Mouse (Mus musculus) midbrain, embryonic 14.5 days (tissue): ENCODE measurements around the gene Cyp2d11. TPM values are rescaled to one million over a fixed set of nuclear protein-coding genes. Genes with fewer than 3 reads are reported as not detected.
"Not testable (repeated sequence)": the region's sequence is repeated elsewhere in the genome, so short reads cannot be mapped to it uniquely, and the experiment has no call there.

Experiments
- ATAC-seq: fragments of 200-750 bp; cut with Nextera tagmentation; 2 replicates; pipeline ENCODE4 v1.8.0; 2017; ENCODE audit warnings: moderate number of reproducible peaks, moderate library complexity; ENCODE audit not compliant: low FRiP score, low TSS enrichment
- DNase-seq: peaks from one replicate; pipeline ENCODE4 v3.0.0-alpha.2; 2015
- H3K27ac ChIP-seq: fragments of 300-500 bp; sonication (generic); replicated peaks from 2 replicates; pipeline ENCODE4 v1.5.1; 2014; ENCODE audit warnings: mild to moderate bottlenecking, low read depth, low read length, moderate library complexity
- H3K27me3 ChIP-seq: fragments of 300-500 bp; sonication (generic); 2 replicates; pipeline ENCODE4 v1.6.1; 2014; ENCODE audit warnings: low read length, control low read depth, mixed read lengths; ENCODE audit not compliant: control insufficient read depth, insufficient read depth
- H3K36me3 ChIP-seq: fragments of 300-500 bp; sonication (generic); 2 replicates; pipeline ENCODE4 v1.6.1; 2014; ENCODE audit warnings: low read length, control low read depth; ENCODE audit not compliant: control insufficient read depth, insufficient read depth
- H3K4me1 ChIP-seq: fragments of 300-500 bp; sonication (generic); 2 replicates; pipeline ENCODE4 v1.6.1; 2014; ENCODE audit warnings: mild to moderate bottlenecking, antibody characterized with exemption, low read length, control low read depth; ENCODE audit not compliant: control insufficient read depth, insufficient read depth
- H3K4me2 ChIP-seq: fragments of 300-500 bp; sonication (generic); 2 replicates; pipeline ENCODE4 v1.6.1; 2014; ENCODE audit warnings: mild to moderate bottlenecking, low read length, moderate library complexity
- H3K4me3 ChIP-seq: fragments of 300-500 bp; sonication (generic); replicated peaks from 2 replicates; pipeline ENCODE4 v1.5.1; 2014; ENCODE audit warnings: low read depth, low read length
- H3K9ac ChIP-seq: fragments of 300-500 bp; sonication (generic); replicated peaks from 2 replicates; pipeline ENCODE4 v1.6.1; 2014; ENCODE audit warnings: mild to moderate bottlenecking, low read length, moderate library complexity
- H3K9me3 ChIP-seq: fragments of 300-500 bp; sonication (generic); 2 replicates; pipeline ENCODE4 v1.6.1; 2016; ENCODE audit warnings: low read length, control low read depth, mixed read lengths; ENCODE audit not compliant: control insufficient read depth
- WGBS: fragments of 180-500 bp; shearing (Covaris S2); extraction: QIAGEN DNeasy Blood & Tissue Kit; methylation state at CpG from one replicate; pipeline ENCODE4 v1.1.7; 2014; 5-methylcytosine and 5-hydroxymethylcytosine counted together
- polyA plus RNA-seq: library from polyadenylated mRNA; unstranded; fragments of >200 nt; fragmentation: Nextera tagmentation; extraction: Ambion mirVana; gene quantifications from 2 replicates; pipeline ENCODE4 v1.2.1, GENCODE M21; 2014

Gene Cyp2d11
- polyA plus RNA-seq, 1 experiment from 2014 or later = not detected

- not testable (repeated sequence) for H3K4me1 ChIP-seq, H3K36me3 ChIP-seq, H3K4me3 ChIP-seq, DNase-seq, H3K9ac ChIP-seq, H3K27me3 ChIP-seq, H3K27ac ChIP-seq, H3K9me3 ChIP-seq, H3K4me2 ChIP-seq, ATAC-seq
- WGBS = 88% methylated on average over 3 of the region's 3 CpGs
Observed at GRCm38 (mm10) chr15:82395955-82396354, 2.1 kb upstream of the Cyp2d11 start.

GRCm38 (mm10) chr15:82389916-82390315 lies 3.9 kb downstream of the Cyp2d11 start:
- H3K27ac ChIP-seq, H3K4me2 ChIP-seq, H3K27me3 ChIP-seq, H3K4me1 ChIP-seq, ATAC-seq, DNase-seq, H3K36me3 ChIP-seq, H3K9ac ChIP-seq, H3K4me3 ChIP-seq, H3K9me3 ChIP-seq: not testable (repeated sequence)
- 94% methylated on average over 10 of the region's 10 CpGs for WGBS

GRCm38 (mm10) chr15:82385729-82386128 lies 8.1 kb downstream of the Cyp2d11 start:
- no peak overlapping the region for H3K4me3 ChIP-seq
- DNase-seq = no peak
- H3K4me1 ChIP-seq = peaks cover 4% of the 10 kb centered on the region
- no peak overlapping the region for H3K27ac ChIP-seq
- H3K27me3 ChIP-seq = no peaks in the 10 kb centered on the region
- no peaks in the 10 kb centered on the region for H3K36me3 ChIP-seq
- H3K9ac ChIP-seq = no peak overlapping the region
- no peak overlapping the region for H3K4me2 ChIP-seq
- no peaks in the 10 kb centered on the region for H3K9me3 ChIP-seq
- 95% methylated on average over 2 of the region's 2 CpGs for WGBS
- no peak for ATAC-seq

DNA sequence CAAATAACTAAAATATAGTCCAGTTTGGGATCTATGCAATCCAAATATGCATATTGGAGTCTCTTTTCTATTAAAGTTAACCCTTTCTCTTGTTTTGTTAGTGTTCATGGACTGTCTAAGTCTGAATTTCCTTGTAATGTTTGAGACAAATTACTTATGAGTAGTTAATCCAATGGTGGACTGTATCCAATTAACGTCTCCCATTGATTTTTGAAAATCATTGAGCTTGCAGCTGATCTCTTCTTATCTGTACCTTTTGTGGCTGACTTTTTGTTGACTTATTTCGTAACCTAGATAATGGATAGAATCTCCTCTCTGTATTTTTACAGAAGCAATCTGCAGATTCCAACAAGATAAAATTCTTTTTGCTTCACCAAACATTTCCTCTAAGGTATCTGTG lies 11.4 kb downstream of the Cyp2d11 start:
- ATAC-seq (no peak), DNase-seq (no peak)
- no peaks in the 10 kb centered on the region for H3K36me3 ChIP-seq
- no peaks in the 10 kb centered on the region for H3K27me3 ChIP-seq
- H3K4me3 ChIP-seq = no peak overlapping the region
- H3K9ac ChIP-seq = no peak overlapping the region
- no peak overlapping the region for H3K4me2 ChIP-seq
- H3K27ac ChIP-seq = no peak overlapping the region
- H3K9me3 ChIP-seq = no peaks in the 10 kb centered on the region
- WGBS = 90% methylated on average over 2 of the region's 2 CpGs
- peaks cover 8% of the 10 kb centered on the region for H3K4me1 ChIP-seq

GRCm38 (mm10) chr15:82380714-82381062 lies 13.1 kb downstream of the Cyp2d11 start:
- Histone ChIP-seq H3K9me3 (no peaks in the 10 kb centered on the region), H3K27ac (no peak overlapping the region), H3K4me2 (peak overlapping the region; percentile 54), H3K4me3 (peak overlapping the region; percentile 29), H3K4me1 (peaks cover 8% of the 10 kb centered on the region), H3K9ac (peak overlapping the region; percentile 40; the same call in 1 of the 2 replicates), H3K36me3 (no peaks in the 10 kb centered on the region), H3K27me3 (no peaks in the 10 kb centered on the region)
- DNase-seq = peak; percentile 11
- no peak for ATAC-seq
- WGBS = 33% methylated on average over 7 of the region's 7 CpGs

DNA sequence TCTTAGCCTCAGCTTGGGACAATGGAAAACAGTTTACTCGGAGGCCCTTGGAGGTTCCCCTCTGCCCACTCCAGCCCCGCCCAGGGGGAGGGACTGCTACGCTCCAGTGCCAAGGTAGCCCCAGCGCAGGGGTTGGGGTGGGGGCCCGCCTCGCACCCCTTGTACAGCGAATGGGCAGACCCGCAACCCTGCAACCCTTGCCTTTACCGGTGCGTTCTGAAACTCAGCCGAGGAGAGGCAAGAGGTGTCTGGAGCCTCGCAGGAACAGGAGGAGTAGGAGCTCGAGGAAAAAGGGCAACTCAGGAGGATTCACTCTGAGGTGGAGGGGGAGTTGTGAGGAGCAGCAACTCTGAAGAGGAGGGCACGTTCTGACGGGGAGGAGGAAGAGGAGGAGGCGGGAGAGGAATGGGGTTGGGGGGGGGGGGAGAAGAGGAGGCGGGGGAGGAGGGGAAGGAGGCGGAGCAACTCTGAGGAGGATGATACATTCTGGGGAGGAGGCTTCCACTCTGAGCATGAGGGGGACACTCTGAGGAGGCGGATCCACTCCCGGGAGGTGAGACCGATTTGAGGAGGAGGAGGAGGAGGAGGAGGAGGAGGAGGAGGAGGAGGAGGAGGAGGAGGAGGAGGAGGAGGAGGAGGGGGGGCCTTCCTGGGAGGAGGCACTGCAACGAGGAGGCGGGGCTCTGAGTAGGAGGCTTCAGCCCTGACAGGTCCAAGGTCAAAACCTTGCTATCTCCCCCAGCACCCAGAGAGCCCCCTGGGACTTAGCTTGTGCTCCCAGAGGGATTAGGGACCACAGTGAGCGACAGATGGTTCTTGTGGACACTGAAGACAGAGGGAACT lies 13.7 kb downstream of the Cyp2d11 start, which contains the start of gene Cyp2d22:
TSS of gene Cyp2d22 (minus strand) at position 390 of the 843 bp plus-strand sequence.
- Histone ChIP-seq H3K4me3 (peak within 1 kb of the TSS; percentile 29), H3K4me2 (peak within 1 kb of the TSS; percentile 54), H3K27ac (no peak within 1 kb of the TSS), H3K9me3 (no peaks in the 10 kb centered on the region), H3K27me3 (no peaks in the 10 kb centered on the region), H3K4me1 (peaks cover 8% of the 10 kb centered on the region), H3K36me3 (no peaks in the 10 kb centered on the region), H3K9ac (peak within 1 kb of the TSS; percentile 40; the same call in 1 of the 2 replicates)
- DNase-seq = peak; percentile 49
- under 1% methylated on average over 19 of the region's 24 CpGs for WGBS
- peak; percentile 55 for ATAC-seq

GRCm38 (mm10) chr15:82379511-82379870 lies 14.3 kb downstream of the Cyp2d11 start:
- WGBS = 22% methylated on average over 7 of the region's 7 CpGs
- DNase-seq (no peak), ATAC-seq (peak; percentile 40; the same call in 1 of the 2 replicates)
- H3K27ac ChIP-seq = no peak overlapping the region
- H3K4me2 ChIP-seq = peak overlapping the region; percentile 54
- H3K4me1 ChIP-seq = peaks cover 8% of the 10 kb centered on the region
- no peaks in the 10 kb centered on the region for H3K36me3 ChIP-seq
- H3K27me3 ChIP-seq = no peaks in the 10 kb centered on the region
- peak overlapping the region; percentile 21 for H3K4me3 ChIP-seq
- no peak overlapping the region for H3K9ac ChIP-seq
- no peaks in the 10 kb centered on the region for H3K9me3 ChIP-seq

GRCm38 (mm10) chr15:82378261-82379180 lies 15.3 kb downstream of the Cyp2d11 start:
- H3K9me3 ChIP-seq = no peaks in the 10 kb centered on the region
- WGBS = 51% methylated on average over 15 of the region's 15 CpGs
- DNase-seq (no peak), ATAC-seq (no peak)
- H3K27me3 ChIP-seq = no peaks in the 10 kb centered on the region
- H3K4me2 ChIP-seq = no peak overlapping the region
- H3K36me3 ChIP-seq = no peaks in the 10 kb centered on the region
- H3K9ac ChIP-seq = no peak overlapping the region
- H3K4me1 ChIP-seq = peaks cover 8% of the 10 kb centered on the region
- no peak overlapping the region for H3K27ac ChIP-seq
- H3K4me3 ChIP-seq = no peak overlapping the region
